Mouse (Mus musculus): Measurements from ENCODE around the gene Rasl10a.
A peak's percentile ranks its signal among the peaks of the same experiment; 100 is the strongest.
"Not testable (repeated sequence)": the region's sequence is repeated elsewhere in the genome, so short reads cannot be mapped to it uniquely, and the experiment has no call there.

Gene Rasl10a

DNA sequence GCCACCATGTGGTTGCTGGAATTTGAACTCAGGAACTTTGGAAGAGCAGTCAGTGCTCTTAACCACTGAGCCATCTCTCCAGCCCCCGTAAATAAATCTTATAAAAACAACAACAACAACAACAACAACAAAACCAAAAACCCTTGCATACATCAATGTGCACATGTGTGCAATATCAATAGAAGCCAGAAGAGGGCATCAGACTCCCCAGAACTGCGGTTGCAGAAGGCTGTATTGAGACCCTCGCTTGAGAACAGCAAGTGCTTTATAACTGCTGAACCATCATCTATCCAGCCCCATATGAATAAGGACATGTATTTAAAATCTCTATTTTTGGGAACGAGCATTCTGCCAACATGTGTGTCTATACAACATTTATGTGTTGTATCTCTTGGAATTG lies 17.0 kb downstream of the Rasl10a start:
- DNase-seq (ENCODE audit: low spot score in 2 of 2): no peak

DNA sequence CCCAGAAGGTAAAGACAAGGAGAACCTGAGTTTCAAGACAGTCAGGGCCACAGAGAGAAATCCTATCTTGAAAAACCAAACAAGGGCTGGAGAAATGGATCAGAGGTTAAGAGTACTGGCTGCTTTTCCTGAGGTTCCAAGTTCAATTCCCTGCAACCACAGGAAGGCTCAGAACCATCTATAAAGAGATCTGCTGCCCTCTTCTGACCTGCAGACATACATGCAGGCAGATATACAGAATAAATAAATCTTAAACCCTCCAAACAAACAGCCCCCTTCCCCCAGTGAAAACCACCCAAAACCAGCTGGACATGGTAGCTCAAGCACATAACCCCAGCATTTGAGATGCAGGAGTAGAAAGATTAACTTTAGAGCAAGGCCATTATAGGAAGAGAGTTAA lies 17.8 kb downstream of the Rasl10a start:
- DNase-seq (ENCODE audit: low spot score in 2 of 2): no peak

DNA sequence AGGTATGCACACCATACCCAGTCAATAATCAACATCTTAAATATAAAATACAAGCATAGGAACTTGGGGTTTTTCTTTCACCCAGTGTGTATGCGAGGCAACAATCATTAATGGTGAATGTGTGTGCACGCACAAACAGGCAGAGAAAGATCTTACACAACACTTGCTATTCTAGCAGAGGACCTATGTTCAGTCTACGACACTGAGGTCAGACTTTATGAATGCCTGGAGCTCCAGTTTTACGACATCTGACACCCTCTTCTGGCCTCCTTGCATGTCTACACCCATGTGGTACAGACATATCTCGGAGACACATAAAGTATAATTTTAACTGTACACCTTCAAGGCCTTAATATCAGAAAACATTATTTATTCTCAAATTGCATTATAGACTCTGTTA lies 18.9 kb downstream of the Rasl10a start:
- not testable (repeated sequence) for DNase-seq (ENCODE audit: low spot score in 2 of 2)

DNA sequence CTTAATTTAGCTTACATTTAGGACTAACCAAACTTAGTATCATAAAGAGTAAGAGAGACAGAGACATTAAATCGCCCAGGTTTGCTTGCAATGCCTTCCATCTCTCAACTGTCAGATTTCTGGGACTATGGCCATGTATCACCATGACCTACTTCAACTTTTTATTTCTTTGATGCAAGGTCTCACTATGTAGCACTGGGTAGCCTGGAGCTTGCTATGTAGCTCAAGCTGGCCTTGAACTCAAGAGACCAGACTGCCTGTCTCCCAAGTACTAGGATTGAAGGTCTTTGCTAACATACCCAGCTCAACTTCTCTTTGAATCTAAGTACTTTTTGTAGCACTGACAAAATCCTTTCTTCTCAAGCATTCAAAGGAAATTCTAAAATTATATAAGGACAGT lies 31.2 kb downstream of the Rasl10a start:
- no peak for DNase-seq (ENCODE audit: low spot score in 2 of 2)

DNA sequence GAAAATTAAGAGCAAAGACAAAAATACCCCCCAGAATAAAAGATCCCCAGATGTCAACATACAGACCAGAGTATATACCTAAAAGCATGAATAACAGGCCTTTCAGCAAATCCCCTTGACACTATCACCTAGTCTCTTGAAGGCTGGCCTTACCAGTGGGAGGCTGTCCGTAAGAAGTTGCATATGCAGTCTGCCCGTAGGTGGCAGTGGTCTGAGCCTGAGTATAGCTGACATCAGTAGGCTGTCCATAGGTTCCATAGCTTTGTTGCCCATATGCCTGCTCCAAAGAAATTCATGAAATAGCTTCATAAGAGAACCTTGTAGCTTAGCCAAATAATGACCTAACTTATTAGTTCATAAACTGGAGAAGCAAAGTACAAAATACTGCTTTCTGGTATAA lies 33.8 kb downstream of the Rasl10a start:
- DNase-seq (ENCODE audit: low spot score in 2 of 2): no peak

DNA sequence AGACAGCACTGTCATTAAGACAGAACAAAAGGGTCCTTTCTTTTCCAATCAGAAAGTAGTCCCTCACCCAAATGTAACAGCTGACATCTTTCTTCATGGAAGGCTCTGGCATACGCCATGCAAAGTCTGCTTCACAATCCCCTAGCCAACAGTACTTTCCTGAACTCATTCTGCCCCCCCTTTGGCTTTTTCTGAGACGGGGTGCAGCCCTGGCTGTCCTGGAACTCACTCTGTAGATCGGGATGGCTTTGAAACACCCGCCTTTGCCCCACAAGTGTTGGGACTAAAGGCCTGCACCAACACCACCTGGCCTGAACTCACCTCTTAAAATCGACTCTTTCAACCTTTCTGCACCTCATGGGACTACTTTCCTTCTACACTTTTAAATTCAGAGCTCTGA lies 37.9 kb downstream of the Rasl10a start:
- no peak for DNase-seq (ENCODE audit: low spot score in 2 of 2)

DNA sequence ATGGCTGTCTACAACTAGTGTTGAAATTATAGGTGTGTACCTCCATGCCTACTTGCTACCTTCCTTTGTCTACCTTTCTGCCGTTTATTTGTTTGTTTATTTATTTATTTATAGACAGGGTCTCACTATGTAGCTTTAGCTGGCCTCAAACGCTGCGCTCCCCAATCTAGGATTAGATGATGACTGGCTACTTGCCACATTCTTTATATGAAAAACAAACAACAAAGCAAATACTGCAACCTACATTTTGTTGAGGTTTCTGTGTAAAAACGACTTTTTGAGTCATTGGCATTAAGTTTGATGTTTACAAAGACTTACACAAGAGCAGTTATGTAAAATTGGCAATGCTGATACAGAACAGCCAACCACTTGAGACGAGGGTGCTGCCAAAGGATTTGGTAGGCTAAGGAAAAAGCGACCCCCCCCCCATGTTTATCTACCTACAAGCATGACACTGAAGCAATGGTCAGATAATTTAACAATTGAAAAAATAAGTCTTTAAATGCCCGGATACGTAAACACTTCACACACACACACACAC lies 38.6 kb downstream of the Rasl10a start:
- no peak for DNase-seq (ENCODE audit: low spot score in 2 of 2)

DNA sequence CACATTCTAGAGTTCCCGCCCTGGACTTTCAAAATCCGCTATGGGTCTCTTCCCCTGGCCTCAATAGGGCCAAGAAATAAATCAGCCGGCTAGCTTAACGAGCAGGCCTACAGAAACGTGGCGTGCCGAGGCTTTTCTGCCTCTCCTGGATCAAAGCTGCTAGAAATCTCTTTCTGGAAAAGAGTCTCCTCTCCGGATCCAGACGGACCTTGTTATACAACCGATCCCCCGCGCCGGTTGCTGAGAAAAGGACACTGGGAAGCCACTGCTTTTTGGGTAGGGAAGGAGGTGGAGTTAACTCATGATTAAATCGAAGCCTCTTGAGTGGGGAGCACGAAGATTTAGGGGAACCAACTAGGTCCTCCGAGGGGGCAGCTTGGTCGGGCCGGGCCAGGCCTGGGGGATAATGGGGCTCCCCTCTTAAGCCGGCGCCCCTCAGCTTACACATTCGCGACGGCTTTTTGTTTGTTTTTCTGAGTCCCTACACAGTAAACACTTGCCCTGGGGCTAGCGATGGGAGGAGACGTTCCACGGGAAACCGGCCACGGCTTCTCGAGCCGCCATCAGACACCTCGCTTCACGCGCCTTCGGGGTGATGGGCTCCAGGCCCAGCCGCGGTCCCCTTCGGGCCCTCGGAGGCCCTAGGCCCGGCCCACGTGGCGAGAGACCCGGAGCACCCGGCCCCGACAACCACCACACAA lies 40.3 kb downstream of the Rasl10a start:
- peak; percentile 20 to 33 for DNase-seq (ENCODE audit: low spot score in 2 of 2)

DNA sequence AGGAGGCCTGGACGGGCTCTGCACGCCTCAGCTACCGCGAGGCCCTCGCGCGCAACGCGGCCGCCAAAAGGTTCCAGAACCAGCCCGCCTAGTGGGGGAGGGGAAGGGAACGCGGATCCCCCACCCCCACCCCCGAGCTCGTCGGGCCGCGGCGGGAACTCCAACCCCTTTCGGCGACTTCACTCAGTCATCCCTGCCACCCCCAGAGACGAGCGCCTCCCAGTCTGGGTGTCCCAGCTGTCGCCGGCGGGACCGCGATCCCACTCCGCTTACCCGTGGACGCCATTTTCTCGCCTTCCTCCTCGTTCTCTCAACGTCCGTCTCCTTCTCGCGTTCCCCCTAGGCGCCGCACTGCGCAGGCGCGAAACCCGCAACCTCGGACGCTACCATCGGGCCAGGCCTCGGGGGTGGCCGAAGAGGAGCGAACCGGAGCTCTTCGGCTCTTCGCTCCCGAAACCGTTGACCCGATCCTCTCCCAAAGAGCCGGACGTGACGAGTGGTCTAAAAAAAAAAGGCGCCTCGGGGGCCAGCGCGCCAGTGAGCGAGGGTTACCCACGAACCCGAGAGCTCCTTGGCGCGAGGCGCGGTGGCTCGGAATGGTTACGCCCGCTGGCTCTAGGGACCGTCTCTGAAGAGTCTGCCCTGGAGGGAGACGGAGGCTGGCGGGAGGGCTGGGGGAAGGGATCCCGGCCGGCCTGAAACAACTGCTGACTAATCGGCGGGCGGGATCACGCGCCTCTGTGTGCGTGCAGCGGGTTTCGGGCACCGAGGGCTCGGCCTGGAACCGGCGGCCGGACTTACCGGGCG lies 41.0 kb downstream of the Rasl10a start, which contains the start of the genes Rhbdd3 and Ewsr1:
Gene Rhbdd3 (plus strand): TSS at position 191 of the 807 bp plus-strand sequence.
Gene Ewsr1 (minus strand): TSS at position 531 of the 807 bp plus-strand sequence.
- DNase-seq (ENCODE audit: low spot score in 2 of 2): peak; percentile 96 to 99

DNA sequence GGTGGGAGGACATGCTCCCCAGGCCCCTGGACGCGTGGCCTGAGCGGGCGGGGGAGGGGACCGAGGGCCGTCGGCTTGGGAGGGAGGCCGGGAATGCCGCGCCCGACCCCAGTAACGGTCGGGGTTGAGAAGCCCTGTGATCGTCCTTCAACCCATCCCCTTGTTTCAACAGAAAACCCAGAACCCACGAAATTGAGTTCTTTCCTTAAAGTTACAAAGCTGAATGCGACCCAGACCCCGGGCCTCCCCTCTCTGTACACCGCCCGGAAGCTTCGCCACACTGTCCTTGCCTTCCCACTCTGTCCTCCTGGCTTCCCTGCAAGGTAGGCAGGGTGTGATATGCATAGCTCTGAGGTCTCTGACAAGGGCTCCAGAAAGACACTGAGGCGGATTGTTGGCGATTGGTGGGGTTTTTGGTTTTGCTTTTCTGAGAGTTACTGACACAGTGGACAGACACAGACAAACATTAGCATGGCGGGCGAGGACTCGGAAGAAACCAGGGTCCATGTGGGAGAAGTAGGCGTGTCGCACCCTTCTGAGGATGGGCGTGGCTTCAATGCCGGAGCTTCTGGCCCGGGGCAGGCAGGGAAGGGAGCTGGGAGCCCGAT lies 41.8 kb downstream of the Rasl10a start:
- DNase-seq (ENCODE audit: low spot score in 2 of 2): peak; percentile 67 to 79

DNA sequence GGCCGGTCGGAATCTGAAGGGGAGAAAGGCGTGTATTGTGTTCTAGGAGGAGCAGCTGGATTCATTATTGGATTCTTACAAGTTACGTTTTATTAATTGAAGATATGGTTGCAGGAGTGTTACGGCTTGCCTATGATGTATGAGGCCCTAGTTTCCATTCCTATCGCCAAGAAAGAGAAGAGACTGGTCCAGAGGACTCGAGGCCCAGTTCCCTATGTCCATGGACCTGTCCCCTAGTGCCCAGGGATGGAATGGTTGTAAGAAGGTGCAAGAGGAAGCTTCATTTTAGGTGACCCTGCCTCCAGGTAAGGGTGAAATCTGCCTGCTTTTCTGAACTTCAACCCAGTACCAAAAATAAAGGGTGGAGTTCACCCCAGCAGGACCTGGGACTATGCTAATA lies 42.4 kb downstream of the Rasl10a start:
- DNase-seq (ENCODE audit: low spot score in 2 of 2): no peak

DNA sequence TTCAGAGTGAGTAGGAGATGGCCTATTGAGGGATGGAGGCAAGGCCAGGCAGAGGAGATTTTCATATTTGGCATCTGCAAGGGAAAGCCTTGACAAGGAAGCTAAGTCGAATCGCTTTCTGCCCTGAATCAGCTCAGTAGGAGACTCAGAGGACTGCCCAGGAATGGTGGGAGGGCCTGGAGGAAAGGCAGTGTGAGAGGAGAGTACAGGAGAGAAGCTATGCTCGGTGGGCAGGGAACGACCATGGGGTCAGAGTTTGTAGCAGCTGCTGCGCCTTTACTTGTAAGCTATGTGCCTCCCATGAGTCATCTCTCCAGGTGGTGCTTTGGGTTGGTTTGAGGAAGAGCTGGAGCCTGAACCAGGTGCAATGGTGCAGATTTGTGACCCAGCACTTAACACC lies 42.9 kb downstream of the Rasl10a start:
- no peak for DNase-seq (ENCODE audit: low spot score in 2 of 2)

DNA sequence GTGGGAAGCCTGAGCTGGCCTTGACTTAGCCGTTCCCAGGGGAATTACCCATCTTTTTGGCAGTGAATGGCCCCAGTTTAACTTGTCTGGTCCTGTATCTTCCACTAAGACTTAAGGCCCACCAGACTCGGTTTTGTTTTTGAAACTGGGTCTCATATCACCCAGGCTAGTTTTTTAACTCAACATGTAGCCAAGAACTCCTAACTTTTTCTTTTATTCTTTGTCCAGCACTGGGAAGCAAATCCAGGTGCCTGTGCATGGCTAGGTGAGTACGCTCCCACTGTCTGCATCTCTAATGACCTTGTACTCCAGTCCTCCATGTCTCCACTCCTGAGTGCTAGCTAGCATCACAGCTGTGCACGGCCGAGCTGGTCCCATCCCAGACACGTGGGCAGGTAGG lies 43.7 kb downstream of the Rasl10a start:
- no peak for DNase-seq (ENCODE audit: low spot score in 2 of 2)

DNA sequence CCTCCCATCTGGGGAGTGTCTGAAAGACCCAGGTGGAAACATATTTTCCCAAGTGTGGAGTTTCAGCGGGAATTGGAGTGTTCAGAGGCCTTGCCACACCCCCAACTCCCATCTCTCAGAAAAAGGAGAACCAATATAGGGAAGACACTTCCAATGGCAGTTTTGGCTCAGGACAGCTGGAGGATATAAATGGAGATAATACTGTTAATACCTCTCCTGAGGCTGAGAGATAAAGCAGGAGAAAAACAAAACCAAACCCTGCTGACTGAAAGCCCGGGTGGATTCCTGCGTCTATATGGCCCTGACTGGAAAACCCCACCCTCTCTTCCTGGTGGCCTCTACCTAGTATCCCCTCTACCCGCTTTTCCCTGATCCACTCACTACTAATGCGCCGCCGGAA lies 44.5 kb downstream of the Rasl10a start:
- no peak for DNase-seq (ENCODE audit: low spot score in 2 of 2)

DNA sequence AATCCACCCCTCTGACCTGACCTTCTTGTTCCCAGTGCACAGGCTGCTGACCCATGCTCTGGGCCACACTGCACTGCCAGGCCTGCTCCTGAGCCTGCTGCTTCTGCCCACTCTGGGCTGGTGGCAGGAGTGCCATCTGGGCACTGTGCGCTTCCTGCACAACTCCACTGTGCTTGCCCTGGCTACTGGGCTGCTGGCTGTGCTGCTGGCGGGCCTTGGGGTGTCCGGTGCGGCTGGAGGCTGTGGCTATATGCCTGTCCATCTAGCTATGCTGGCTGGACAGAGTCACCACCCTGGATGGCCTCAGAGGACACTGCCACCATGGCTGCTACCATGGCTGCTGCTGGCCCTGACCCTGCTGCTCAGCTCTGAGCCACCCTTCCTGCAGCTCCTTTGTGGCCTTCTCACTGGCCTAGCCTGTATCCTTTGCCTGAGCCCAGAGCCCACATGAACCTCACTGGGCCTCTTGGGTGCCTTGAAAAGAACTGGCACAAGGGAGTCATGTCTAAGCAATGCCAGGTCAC lies 46.1 kb downstream of the Rasl10a start:
- no peak for DNase-seq (ENCODE audit: low spot score in 2 of 2)

DNA sequence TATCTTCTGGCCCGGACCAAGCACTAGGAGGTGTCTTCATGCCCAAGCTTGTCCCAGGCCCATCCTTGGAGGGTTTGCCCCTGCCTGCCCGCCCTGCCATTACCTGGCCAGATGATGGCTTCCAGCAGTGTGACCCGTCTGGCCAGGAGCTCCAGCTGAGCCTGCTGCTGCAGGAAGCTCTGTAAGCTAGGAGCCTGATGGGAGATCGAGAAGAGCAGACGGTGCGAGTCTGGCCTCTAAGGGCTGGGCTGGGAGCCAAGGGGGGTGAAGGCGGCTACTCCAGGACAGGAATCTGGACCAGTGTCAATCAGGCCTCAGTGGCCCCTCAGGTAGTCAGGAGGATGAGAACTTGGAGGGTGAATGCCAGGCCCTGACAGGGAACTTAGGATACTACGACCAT lies 51.5 kb downstream of the Rasl10a start:
- peak in 1 of 2 experiments; percentile 37 for DNase-seq (ENCODE audit: low spot score in 2 of 2)
